Mouse (Mus musculus): ENCODE data around the gene Siae.
A peak's percentile ranks its signal among the peaks of the same experiment; 100 is the strongest.

The Siae gene

GRCm38 (mm10) chr9:37675287-37675686 lies 119.8 kb downstream of the Siae start:
- no peak for DNase-seq (ENCODE audit: low spot score)

- no peak for DNase-seq (ENCODE audit: low spot score)
These were observed 125.6 kb downstream of the Siae start for GRCm38 (mm10) chr9:37681123-37681522.

- no peak for DNase-seq (ENCODE audit: low spot score)
These were observed 131.9 kb downstream of the Siae start for GRCm38 (mm10) chr9:37687288-37687940.

DNA sequence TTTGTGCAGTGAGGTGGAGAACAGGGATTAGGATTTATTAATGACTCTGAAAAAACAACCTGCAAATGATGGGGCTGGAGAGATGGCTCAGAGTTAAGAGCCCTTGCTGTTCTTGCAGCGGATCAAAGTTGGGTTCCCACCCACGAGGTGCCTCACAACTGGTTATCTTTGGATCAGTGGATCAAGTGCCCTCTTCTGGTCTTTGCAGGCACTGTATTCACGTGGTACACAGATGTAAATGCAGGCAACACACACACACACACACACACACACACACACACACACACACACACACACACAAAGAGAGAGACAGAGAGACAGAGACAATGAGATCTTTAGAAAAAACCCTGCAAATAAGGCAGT lies 132.4 kb downstream of the Siae start:
- DNase-seq (ENCODE audit: low spot score), result no peak

DNA sequence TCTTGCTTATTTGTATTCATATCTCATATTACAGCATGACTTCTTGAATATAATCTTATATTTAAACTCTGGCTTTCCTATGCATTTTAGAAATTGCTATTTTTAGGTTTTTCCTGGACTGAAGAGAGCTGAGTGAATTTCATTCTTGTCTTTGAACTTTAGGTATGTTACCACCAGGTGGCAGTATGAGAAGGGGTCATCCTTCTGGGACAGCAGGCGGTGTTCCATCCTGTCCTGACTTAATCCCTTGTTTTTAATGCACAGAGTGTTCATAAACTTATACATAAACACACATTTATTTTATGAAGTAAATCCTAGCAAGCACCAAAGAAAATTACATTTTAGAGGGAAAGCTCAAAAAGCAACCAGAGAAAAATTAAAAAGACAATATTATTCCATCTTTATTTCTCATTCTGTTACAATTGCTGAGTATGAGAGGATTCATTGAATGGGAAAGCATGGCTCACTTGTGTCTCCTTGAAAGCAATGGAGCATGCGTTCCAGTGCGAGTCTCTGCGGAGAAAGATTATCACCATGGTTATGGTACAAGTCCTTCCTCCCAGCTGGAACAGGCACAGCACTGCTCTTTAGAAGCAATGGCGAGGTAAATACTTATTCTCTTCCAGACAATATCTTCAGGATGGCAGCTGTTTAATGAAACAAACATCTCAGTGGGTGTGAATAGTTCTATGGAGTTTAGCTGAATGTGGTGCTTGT lies 134.6 kb downstream of the Siae start:
- peak; percentile 3 for DNase-seq (ENCODE audit: low spot score)

Data from c-Kit-positive CD71-positive TER-119-positive erythroid progenitor cells, embryonic 14.5 days (primary cell).